Mouse (Mus musculus) leukemia stem cell, adult 10-12 weeks (primary cell): Measurements from ENCODE around the gene Crisp3. TPM values are rescaled to one million over a fixed set of nuclear protein-coding genes. Genes with fewer than 3 reads are reported as not detected.

Experiments used
- polyA plus RNA-seq: library from polyadenylated mRNA; stranded (reverse); fragments of >175 nt; gene quantifications from 2 replicates; pipeline ENCODE4 v1.2.3, GENCODE M21; 2012; ENCODE audit warnings: low replicate concordance

The Crisp3 gene
- polyA plus RNA-seq, result not detected in 2 replicates

DNA sequence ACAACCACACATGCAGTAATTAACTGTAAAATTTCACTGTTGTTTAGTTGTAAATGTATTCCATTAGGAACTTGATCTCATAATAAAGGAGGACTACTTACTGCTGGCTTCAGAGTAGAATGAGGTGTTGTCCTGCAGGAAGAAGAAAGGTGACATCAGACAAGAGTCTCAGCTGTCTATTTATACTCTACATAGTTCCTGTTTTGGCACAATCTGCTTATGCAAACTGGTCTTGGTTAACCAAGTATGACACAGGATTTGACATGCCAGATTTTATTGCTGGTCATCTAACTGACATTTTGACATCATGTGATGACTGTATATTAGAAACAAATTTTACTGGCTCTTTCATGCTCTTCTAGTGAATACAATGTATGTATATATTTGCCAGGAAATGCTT is at the start of gene Crisp3:
Crisp3 (minus strand) TSS at position 154 of the 400 bp plus-strand sequence.

GRCm38 (mm10) chr17:40208540-40208939 is 33.5 kb downstream of the Crisp3 start, which contains the start of gene Pgk2:
Gene Pgk2 (minus strand): TSS chr17:40208640.

Other genes with a start within 250 kb of the Crisp3 start
- gene AC192777.2, start 146.8 kb downstream of the Crisp3 start, polyA plus RNA-seq, result not detected in 2 replicates
- not detected in 2 replicates for gene Pgk2, start 33.6 kb downstream of the Crisp3 start, polyA plus RNA-seq
- not detected in 2 replicates for gene Crisp1, start 76.9 kb upstream of the Crisp3 start, polyA plus RNA-seq